Mouse (Mus musculus) neutrophil, adult 5-6 weeks (primary cell): ENCODE results near the gene Atf1. TPM values are rescaled to one million over a fixed set of nuclear protein-coding genes. Genes with fewer than 3 reads are reported as not detected.
"Not testable (repeated sequence)": the region's sequence is repeated elsewhere in the genome, so short reads cannot be mapped to it uniquely, and the experiment has no call there.

ENCODE experiments used
- ATAC-seq: fragments of 151-379, 151-347 bp; 2 replicates; pipeline ENCODE4 v1.8.0; 2017; ENCODE audit warnings: mild to moderate bottlenecking, moderate TSS enrichment; ENCODE audit not compliant: insufficient number of reproducible peaks, poor library complexity, low FRiP score, severe bottlenecking; ENCODE audit errors: extremely low read depth
- total RNA-seq: library from RNA; stranded (forward); fragments of 200-1000 nt; gene quantifications from 2 replicates; pipeline ENCODE4 v1.2.3, GENCODE M21; 2017

Atf1 gene
- total RNA-seq, 1 experiment from 2014 or later, result 81.8 TPM

DNA sequence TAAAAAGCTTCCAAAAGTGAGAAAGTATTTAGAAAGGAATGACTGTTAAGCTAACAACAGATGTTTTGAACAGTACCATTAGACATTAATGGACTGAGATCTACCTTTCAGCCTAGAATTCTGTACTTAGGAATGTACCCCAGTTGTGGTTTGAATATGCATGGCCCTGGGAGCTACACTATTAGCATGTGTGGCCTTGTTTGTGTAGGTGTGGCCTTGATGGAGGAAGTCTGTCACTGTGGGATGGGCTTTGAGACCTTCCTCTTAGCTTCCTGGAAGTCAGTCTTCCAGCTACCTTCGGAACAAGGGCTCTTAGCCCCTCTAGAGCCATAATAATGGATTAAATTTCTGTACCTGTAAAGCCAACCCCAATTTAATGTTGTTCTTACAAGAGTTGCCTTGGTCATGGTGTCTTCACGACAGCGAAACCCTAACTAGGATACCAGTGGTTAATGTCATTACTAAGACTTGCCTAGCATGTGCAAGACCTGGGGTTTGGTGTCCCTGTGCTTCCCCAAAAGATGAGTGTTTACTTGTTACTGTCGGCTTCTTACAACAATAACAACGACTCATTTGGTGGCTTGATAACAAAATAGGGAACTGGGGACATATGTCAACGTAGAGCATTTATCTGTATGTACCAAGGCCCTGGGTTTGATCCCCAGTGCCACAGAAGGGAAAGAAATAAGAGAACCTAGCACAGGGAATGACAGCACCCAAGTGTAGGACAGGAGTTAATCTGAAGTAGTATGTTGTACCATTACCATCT is 21.2 kb downstream of the Atf1 start:
- ATAC-seq, result peak; percentile 74

DNA sequence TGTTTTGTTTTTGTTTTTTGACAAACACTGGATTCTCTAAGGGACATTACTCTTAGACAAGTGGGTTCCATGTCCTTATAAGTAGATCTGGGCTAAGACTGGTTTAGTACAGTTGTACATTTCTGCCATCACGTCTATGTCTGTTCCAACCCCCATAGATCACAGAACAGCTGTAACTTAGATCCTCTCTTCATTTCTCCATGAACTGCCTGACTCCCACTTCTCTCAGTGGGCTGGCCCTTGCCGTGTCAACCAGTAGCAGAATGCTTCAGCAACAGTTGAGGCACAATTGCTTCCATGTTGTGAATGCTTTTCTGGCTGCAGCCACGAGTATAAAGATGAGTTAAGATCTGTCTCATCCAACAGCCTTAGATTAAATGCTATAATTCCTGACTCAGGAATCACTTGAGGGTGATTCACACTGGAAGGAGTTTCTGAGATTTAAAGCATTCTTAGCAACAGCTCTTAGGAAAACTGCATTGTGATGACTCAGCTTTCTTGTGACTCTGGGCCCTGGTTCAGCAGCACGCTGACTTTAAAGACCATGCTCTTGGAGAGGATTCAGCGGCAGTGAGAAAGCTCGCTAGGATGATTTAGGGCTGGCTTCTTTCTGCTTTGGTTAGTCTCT is 23.6 kb downstream of the Atf1 start:
- ATAC-seq, result no peak

GRCm38 (mm10) chr15:100256386-100256785 is 28.8 kb downstream of the Atf1 start:
- ATAC-seq, result no peak

GRCm38 (mm10) chr15:100257305-100257704 is 29.7 kb downstream of the Atf1 start:
- ATAC-seq, result no peak

DNA sequence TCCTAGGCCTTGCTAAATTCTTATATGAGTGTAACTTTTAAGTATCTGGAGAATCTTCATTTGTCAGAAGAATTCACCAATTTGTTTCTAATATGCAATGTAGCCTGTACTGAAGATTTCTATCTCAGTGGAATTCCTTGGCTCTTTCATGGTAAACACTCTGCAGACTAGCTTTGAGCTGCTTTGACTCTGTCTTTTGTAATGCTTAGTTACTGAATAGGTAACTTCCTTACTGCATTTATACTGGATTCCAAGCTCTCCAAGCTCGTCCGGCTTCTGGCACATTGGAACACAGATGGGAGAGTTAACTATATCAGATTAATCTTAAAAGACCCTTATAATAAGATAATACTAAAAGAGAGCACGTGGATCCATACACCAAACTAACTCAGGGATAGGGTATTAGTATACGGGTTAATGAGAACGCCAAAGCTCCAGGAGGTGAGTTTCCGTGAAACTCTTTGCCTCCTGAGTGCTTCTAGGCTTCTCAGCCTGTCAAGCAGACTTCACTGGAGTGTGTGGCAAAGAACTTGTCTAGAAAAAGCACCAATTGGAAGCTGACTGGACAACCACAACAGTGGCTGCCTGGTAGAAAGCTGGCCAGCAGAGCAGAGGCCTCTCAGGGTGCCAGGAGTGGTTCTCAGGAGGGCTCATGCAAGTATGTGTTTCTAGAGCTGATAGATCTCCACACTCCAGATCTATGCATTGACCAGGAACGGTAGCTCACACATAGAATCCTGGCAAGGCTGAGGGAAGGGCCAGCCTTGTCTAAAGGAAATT is 31.2 kb downstream of the Atf1 start:
- no peak for ATAC-seq

GRCm38 (mm10) chr15:100260351-100260750 is 32.7 kb downstream of the Atf1 start:
- ATAC-seq, result not testable (repeated sequence)

GRCm38 (mm10) chr15:100263246-100263905 is 35.8 kb downstream of the Atf1 start:
- no peak for ATAC-seq

DNA sequence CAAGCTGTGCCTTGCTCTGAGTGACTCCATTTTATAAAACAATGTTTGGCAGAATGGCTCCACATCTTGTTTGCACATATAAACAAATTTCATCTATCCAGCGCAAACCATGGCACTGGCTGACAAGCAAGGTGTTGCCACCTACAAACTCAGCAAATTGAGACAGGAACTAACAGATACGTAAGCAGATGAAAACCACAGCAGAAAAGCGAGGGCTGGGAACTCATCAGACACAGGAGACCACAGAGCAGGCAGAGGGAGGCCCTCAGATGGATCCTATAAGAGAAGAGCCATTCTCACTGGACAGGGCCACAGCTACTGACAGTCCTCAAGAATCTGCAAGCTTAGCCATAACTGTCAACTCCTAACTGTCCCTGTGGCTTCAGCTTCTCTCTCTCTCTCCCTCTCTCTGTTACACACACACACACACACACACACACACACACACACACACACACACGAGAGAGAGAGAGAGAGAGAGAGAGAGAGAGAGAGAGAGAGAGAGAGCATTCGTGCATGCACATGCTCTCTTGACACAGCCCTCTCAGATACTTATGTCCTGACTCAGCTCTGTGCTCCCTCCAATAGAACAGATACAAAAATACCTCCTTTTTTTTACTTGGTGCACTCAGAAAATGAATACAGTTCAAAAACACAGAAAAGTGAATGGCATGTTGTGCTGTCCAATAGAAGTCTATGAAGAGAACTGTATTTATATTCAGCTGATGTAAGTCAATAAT is 38.1 kb downstream of the Atf1 start:
- ATAC-seq, result no peak

DNA sequence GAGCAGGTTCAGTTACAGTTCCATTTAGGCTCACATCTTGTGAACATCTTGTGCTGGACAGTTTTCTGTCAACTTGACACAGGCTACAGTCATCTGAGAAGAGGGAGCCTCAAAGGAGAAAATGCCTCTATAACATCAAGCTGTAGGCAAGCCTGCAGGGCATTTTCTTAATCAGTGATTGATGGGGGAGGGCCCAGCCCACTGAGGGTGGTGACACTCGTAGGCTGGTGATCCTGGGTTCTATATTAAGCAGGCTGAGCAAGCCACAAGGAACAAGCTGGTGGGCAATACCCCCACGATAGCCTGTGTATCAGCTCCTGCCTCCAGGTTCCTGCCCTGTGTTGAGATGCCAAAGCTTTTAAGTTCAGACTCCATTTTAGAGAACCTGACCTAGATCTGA is 41.3 kb downstream of the Atf1 start:
- no peak for ATAC-seq

DNA sequence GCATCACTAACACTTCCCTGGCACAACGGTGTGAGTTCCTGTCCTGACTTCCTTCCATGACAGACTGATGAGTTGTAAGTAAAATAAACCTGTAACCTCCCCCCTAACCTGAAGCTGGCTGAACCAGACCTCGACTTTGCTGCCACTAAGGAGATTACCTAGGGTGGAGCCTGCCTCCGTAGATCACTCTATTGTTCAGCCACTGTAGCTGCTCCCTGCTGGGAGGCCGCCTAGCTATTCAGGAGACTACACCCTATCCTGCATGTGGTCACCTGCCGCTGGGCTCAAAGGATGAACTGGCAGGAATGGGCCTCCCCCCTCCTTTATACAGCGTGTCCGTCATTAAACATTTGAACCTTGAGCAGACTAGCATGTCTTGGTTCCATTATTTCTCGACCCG is 42.2 kb downstream of the Atf1 start:
- ATAC-seq, result no peak

GRCm38 (mm10) chr15:100270609-100271008 is 43.0 kb downstream of the Atf1 start:
- ATAC-seq, result not testable (repeated sequence)

- ATAC-seq, result no peak
Observed at GRCm38 (mm10) chr15:100271411-100271810, 43.8 kb downstream of the Atf1 start.

DNA sequence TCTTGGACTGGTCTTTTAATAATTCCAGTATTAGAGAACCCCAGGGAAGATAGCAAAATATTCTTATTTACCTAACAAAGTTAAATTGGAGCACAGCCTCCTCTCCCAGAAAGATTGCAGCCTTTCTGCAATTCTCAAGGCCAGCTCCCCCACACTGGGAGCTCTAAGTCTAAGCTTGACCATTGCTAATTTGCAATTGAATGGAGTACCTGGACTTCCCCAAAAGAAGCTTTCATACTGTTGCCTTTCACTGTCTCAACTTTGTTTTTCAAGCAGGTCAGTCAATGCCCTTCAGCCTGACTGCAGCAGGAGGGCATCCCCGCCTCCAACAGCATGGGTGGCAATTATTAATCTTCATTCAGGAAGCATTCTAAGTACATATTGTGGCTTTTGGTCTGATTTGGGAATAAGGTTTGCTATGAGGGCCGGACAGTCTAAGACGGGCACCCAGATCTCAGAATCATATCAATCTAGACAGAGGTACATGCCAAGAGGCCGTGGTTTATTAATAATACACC is 46.2 kb downstream of the Atf1 start:
- not testable (repeated sequence) for ATAC-seq

GRCm38 (mm10) chr15:100274790-100275559 is 47.4 kb downstream of the Atf1 start:
- no peak for ATAC-seq

DNA sequence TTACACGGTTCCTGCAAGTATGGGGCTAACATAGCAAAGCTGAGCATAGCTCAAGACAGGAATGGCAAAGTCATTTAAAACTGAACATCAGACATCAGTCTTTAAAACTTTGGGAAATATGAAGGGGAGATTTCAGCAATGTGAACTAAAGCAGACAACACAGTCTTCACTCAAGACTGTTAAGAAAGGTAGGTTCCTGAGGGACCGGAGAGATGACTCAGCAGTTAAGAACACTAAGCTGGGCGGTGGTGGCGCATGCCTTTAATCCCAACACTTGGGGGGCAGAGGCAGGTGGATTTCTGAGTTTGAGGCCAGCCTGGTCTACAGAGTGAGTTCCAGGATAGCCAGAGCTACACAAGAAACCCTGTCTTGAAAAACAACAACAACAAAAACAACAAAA is 48.8 kb downstream of the Atf1 start:
- no peak for ATAC-seq

- no peak for ATAC-seq
Observed at GRCm38 (mm10) chr15:100277586-100277985, 50.0 kb downstream of the Atf1 start.

DNA sequence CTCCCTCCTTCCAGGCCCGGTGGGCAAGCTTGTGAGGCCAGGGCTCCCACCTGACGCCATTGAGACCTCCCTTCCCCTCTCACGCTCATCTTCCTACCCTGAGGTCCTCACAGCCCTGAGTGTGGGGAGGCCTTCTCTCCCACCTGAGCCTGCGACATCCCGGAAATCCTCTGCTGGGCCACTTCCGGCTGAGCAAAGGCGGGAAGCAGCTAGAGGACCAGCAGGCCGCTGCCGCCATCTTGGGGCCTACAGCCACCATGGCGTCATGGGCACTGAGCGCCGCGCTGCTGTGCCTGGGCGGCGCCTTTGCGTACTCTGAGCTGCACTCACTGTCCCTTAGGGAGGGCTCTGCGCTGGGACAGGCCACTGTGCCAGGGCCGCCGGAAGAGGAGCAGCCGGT is 53.0 kb downstream of the Atf1 start, which contains the start of gene Tmprss12:
TSS of gene Tmprss12 (plus strand) at position 212 of the 400 bp plus-strand sequence.
- ATAC-seq, result no peak

GRCm38 (mm10) chr15:100288980-100289379 is 61.4 kb downstream of the Atf1 start:
- no peak for ATAC-seq
